Mouse (Mus musculus) MEL (cell line): ENCODE results near the gene Scn4b. TPM values are rescaled to one million over a fixed set of nuclear protein-coding genes. Genes with fewer than 3 reads are reported as not detected.

Source experiments
- DNase-seq: peaks from one replicate; pipeline ENCODE4 v3.0.0; 2011; ENCODE audit warnings: low read depth, low spot score
- H3K27ac ChIP-seq: 2 replicates; pipeline ENCODE4 v1.5.1; 2012; ENCODE audit warnings: low read depth, mild to moderate bottlenecking, control low read depth, low read length, moderate library complexity; ENCODE audit not compliant: control insufficient read depth
- H3K27me3 ChIP-seq, 2 experiments: fragments of 150-350 bp in 1 of 2; sonication (generic) in 1 of 2; 2 replicates each; pipeline ENCODE4 v1.6.1; 2012; ENCODE audit warnings: low read length in 2 of 2, mild to moderate bottlenecking in 2 of 2, improper control_type of control experiment in 1 of 2, moderate library complexity in 1 of 2; ENCODE audit not compliant: insufficient read depth in 2 of 2, control insufficient read depth in 1 of 2
- H3K36me3 ChIP-seq, 2 experiments: 2 replicates each; pipeline ENCODE4 v1.6.1; 2012 to 2014; ENCODE audit warnings: low read length in 2 of 2, improper control_type of control experiment in 1 of 2, inconsistent platforms in 1 of 2, mild to moderate bottlenecking in 1 of 2; ENCODE audit not compliant: insufficient read depth in 2 of 2, control insufficient read depth in 1 of 2
- H3K4me1 ChIP-seq, 2 experiments: fragments of 150-350 bp in 1 of 2; sonication (generic) in 1 of 2; 2 replicates each; pipeline ENCODE4 v1.6.1; 2012; ENCODE audit warnings: low read length in 2 of 2, improper control_type of control experiment in 1 of 2, mild to moderate bottlenecking in 1 of 2; ENCODE audit not compliant: insufficient read depth in 2 of 2, control insufficient read depth in 1 of 2
- H3K4me3 ChIP-seq, 2 experiments: fragments of 150-350 bp in 1 of 2; sonication (generic) in 1 of 2; 2 replicates each; pipeline ENCODE4 v1.5.1; 2012; ENCODE audit warnings: low read depth in 2 of 2, low read length in 2 of 2, mild to moderate bottlenecking in 2 of 2, moderate library complexity in 2 of 2, control low read depth in 1 of 2, improper control_type of control experiment in 1 of 2; ENCODE audit not compliant: control insufficient read depth in 1 of 2, insufficient read depth in 1 of 2
- H3K79me2 ChIP-seq: 2 replicates; pipeline ENCODE4 v1.6.1; 2012; ENCODE audit warnings: mild to moderate bottlenecking, low read length, moderate library complexity; ENCODE audit not compliant: control insufficient read depth, poor library complexity, insufficient read depth
- H3K9ac ChIP-seq: 2 replicates; pipeline ENCODE4 v1.6.1; 2012; ENCODE audit warnings: low read depth, mild to moderate bottlenecking, control low read depth, low read length, moderate library complexity; ENCODE audit not compliant: control insufficient read depth, poor library complexity, severe bottlenecking
- H3K9me3 ChIP-seq: fragments of 150-350 bp; sonication (generic); replicated peaks from 2 replicates; pipeline ENCODE4 v1.6.1; 2012; ENCODE audit warnings: mild to moderate bottlenecking, low read length, improper control_type of control experiment, moderate library complexity; ENCODE audit not compliant: insufficient read depth
- CHD1 ChIP-seq: IDR thresholded peaks from 2 replicates; pipeline ENCODE4 v1.6.1; 2012; ENCODE audit warnings: low read depth, mild to moderate bottlenecking, inconsistent platforms, low read length, improper control_type of control experiment
- CHD2 ChIP-seq: IDR thresholded peaks from 2 replicates; pipeline ENCODE4 v1.6.1; 2011; ENCODE audit warnings: low read length, improper control_type of control experiment
- CTCF ChIP-seq, 3 experiments: IDR thresholded peaks in 2 of 3; conservative IDR thresholded peaks in 1 of 3; 2 replicates each; pipeline ENCODE4 v1.5.1; 2011 to 2012; ENCODE audit warnings: low read length in 3 of 3, low read depth in 2 of 3, mild to moderate bottlenecking in 2 of 3, improper control_type of control experiment in 1 of 3, inconsistent platforms in 1 of 3, mixed read lengths in 1 of 3, moderate library complexity in 1 of 3; ENCODE audit not compliant: control insufficient read depth in 1 of 3, insufficient read depth in 1 of 3, poor library complexity in 1 of 3, severe bottlenecking in 1 of 3
- EP300 ChIP-seq, 2 experiments: IDR thresholded peaks; 2 replicates each; pipeline ENCODE4 v1.6.1; 2011; ENCODE audit warnings: improper control_type of control experiment in 2 of 2, low read length in 2 of 2, low read depth in 1 of 2, mild to moderate bottlenecking in 1 of 2
- ETS1 ChIP-seq: IDR thresholded peaks from 2 replicates; pipeline ENCODE4 v1.6.1; 2012; ENCODE audit warnings: low read depth, mild to moderate bottlenecking, inconsistent platforms, low read length, improper control_type of control experiment, moderate library complexity
- GABPA ChIP-seq: IDR thresholded peaks from 2 replicates; pipeline ENCODE4 v1.6.1; 2012; ENCODE audit warnings: low read depth, mild to moderate bottlenecking, inconsistent platforms, low read length, improper control_type of control experiment, moderate library complexity
- GATA1 ChIP-seq: IDR thresholded peaks from 2 replicates; pipeline ENCODE4 v1.6.1; 2011; ENCODE audit warnings: low read depth, low read length, improper control_type of control experiment
- MAFK ChIP-seq: IDR thresholded peaks from 2 replicates; pipeline ENCODE4 v1.6.1; 2011; ENCODE audit warnings: low read depth, mild to moderate bottlenecking, low read length, improper control_type of control experiment, borderline replicate concordance
- MAX ChIP-seq: IDR thresholded peaks from 2 replicates; pipeline ENCODE4 v1.6.1; 2011; ENCODE audit warnings: low read length, improper control_type of control experiment
- MAZ ChIP-seq: IDR thresholded peaks from 2 replicates; pipeline ENCODE4 v1.6.1; 2012; ENCODE audit warnings: low read depth, mild to moderate bottlenecking, inconsistent platforms, low read length, improper control_type of control experiment
- RCOR1 ChIP-seq: IDR thresholded peaks from 2 replicates; pipeline ENCODE4 v1.6.1; 2012; ENCODE audit warnings: low read depth, mild to moderate bottlenecking, inconsistent platforms, low read length, improper control_type of control experiment
- SIN3A ChIP-seq: IDR thresholded peaks from 2 replicates; pipeline ENCODE4 v1.6.1; 2012; ENCODE audit warnings: low read length, improper control_type of control experiment, inconsistent platforms
- SMC3 ChIP-seq: IDR thresholded peaks from 2 replicates; pipeline ENCODE4 v1.6.1; 2011; ENCODE audit warnings: low read depth, low read length, improper control_type of control experiment
- TAL1 ChIP-seq: IDR thresholded peaks from 2 replicates; pipeline ENCODE4 v1.6.1; 2012; ENCODE audit warnings: mild to moderate bottlenecking, inconsistent platforms, low read length, moderate library complexity, mixed read lengths
- TBP ChIP-seq: IDR thresholded peaks from 2 replicates; pipeline ENCODE4 v1.8.0; 2011; ENCODE audit warnings: low read depth, low read length, improper control_type of control experiment
- TCF12 ChIP-seq: IDR thresholded peaks from 2 replicates; pipeline ENCODE4 v1.6.1; 2014; ENCODE audit warnings: low read depth, mild to moderate bottlenecking, inconsistent platforms, low read length, improper control_type of control experiment, moderate library complexity
- UBTF ChIP-seq: IDR thresholded peaks from 2 replicates; pipeline ENCODE4 v1.6.1; 2012; ENCODE audit warnings: low read depth, mild to moderate bottlenecking, inconsistent platforms, low read length, improper control_type of control experiment, moderate library complexity, borderline replicate concordance; ENCODE audit not compliant: insufficient read depth
- USF1 ChIP-seq: IDR thresholded peaks from 2 replicates; pipeline ENCODE4 v1.6.1; 2014; ENCODE audit warnings: low read depth, mild to moderate bottlenecking, inconsistent platforms, low read length, improper control_type of control experiment, moderate library complexity
- ZC3H11A ChIP-seq: IDR thresholded peaks from 2 replicates; pipeline ENCODE4 v1.6.1; 2012; ENCODE audit warnings: low read depth, mild to moderate bottlenecking, inconsistent platforms, low read length, improper control_type of control experiment
- polyA plus RNA-seq, 2 experiments: library from polyadenylated mRNA; stranded (reverse) in 1 of 2; unstranded in 1 of 2; fragments of >175 nt in 1 of 2; fragments of >200 nt in 1 of 2; gene quantifications; 2 replicates each; pipeline versions ENCODE4 v1.2.1 to v1.2.4; 2012; ENCODE audit warnings: low replicate concordance in 2 of 2, low read depth in 1 of 2; ENCODE audit not compliant: insufficient read length in 2 of 2, insufficient read depth in 1 of 2, missing spikeins in 1 of 2
- total RNA-seq: library from RNA; depleted of rRNA; stranded (reverse); fragments of 300-350 nt; gene quantifications from 2 replicates; pipeline ENCODE4 v1.2.3, GENCODE M21; 2012

The Scn4b gene
- total and polyA plus RNA-seq, 3 experiments, result not detected

GRCm38 (mm10) chr9:45103211-45103979 lies 34.8 kb upstream of the Scn4b start:
- 0 out of 4 replicates have a peak, but pooled peaks cover 0 to 4% of the 10 kb centered on the region in 2 experiments for H3K36me3 ChIP-seq
- no peaks in the 10 kb centered on the region for H3K79me2 ChIP-seq
- 0 out of 4 replicates have a peak, but pooled peaks cover 0 to 4% of the 10 kb centered on the region in 2 experiments for H3K4me1 ChIP-seq
- no peak for DNase-seq
- TF ChIP-seq GATA1 (0 out of 2 replicates have a peak, but pooled peaks have one; percentile 38), UBTF (no peak)
- H3K27me3 ChIP-seq, result peaks cover 7 to 9% of the 10 kb centered on the region in 2 experiments
- H3K9ac ChIP-seq, result no peak overlapping the region
- no peak overlapping the region for H3K27ac ChIP-seq
- H3K4me3 ChIP-seq, result no peak overlapping the region
- no peaks in the 10 kb centered on the region for H3K9me3 ChIP-seq

GRCm38 (mm10) chr9:45105596-45106374 lies 32.4 kb upstream of the Scn4b start:
- Histone ChIP-seq H3K79me2 (no peaks in the 10 kb centered on the region), H3K9ac (no peak overlapping the region), H3K4me1 (0 out of 4 replicates have a peak, but pooled peaks cover 0 to 4% of the 10 kb centered on the region in 2 experiments), H3K9me3 (no peaks in the 10 kb centered on the region), H3K27ac (no peak overlapping the region), H3K4me3 (no peak overlapping the region), H3K36me3 (0 out of 4 replicates have a peak, but pooled peaks cover 0 to 4% of the 10 kb centered on the region in 2 experiments)
- no peak for DNase-seq
- no peak for TF ChIP-seq TBP
- no peak for TF ChIP-seq CTCF (IDR thresholded peaks at IDR 0.05 in 2 of 3, conservative IDR thresholded peaks at IDR 0.05 in 1 of 3; ENCODE audit: control insufficient read depth in 1 of 3, insufficient read depth in 1 of 3, low read depth in 2 of 3, low read length in 3 of 3, poor library complexity in 1 of 3, severe bottlenecking in 1 of 3)
- TF ChIP-seq, all 39 proteins: peak for 0
- peaks cover 4 to 7% of the 10 kb centered on the region in 2 experiments for H3K27me3 ChIP-seq

- no peak for TF ChIP-seq TAL1
- no peak for TF ChIP-seq SIN3A
- TF ChIP-seq TCF12, result no peak
- no peak for TF ChIP-seq SMC3
- TF ChIP-seq CHD1, result no peak
- TF ChIP-seq GABPA, result no peak
- TF ChIP-seq CTCF (IDR thresholded peaks at IDR 0.05 in 2 of 3, conservative IDR thresholded peaks at IDR 0.05 in 1 of 3; ENCODE audit: control insufficient read depth in 1 of 3, insufficient read depth in 1 of 3, low read depth in 2 of 3, low read length in 3 of 3, poor library complexity in 1 of 3, severe bottlenecking in 1 of 3), result no peak
- no peak for TF ChIP-seq CHD2
- no peak for TF ChIP-seq RCOR1
- no peak for TF ChIP-seq ZC3H11A
- TF ChIP-seq TBP, result no peak
- no peak for TF ChIP-seq MAZ
- no peak for TF ChIP-seq ETS1
- TF ChIP-seq MAX, result no peak
- TF ChIP-seq EP300 (IDR thresholded peaks at IDR 0.05; ENCODE audit: low read depth in 1 of 2, low read length in 2 of 2), result no peak
- TF ChIP-seq MAFK, result no peak
- TF ChIP-seq USF1, result no peak
- TF ChIP-seq UBTF, result no peak
- H3K27me3 ChIP-seq, result peaks cover 5 to 12% of the 10 kb centered on the region in 2 experiments
Measured at GRCm38 (mm10) chr9:45115706-45116105, 22.5 kb upstream of the Scn4b start.

More at GRCm38 (mm10) chr9:45115706-45116105, 22.5 kb upstream of the Scn4b start:
- no peak for DNase-seq
- no peak overlapping the region for H3K4me3 ChIP-seq
- H3K36me3 ChIP-seq, result no peaks in the 10 kb centered on the region
- H3K27ac ChIP-seq, result no peak overlapping the region
- H3K9me3 ChIP-seq, result no peaks in the 10 kb centered on the region
- no peak overlapping the region for H3K9ac ChIP-seq
- H3K4me1 ChIP-seq, result no peaks in the 10 kb centered on the region
- H3K79me2 ChIP-seq, result no peaks in the 10 kb centered on the region
